Mouse (Mus musculus) midbrain, embryonic 14.5 days (tissue): Measurements from ENCODE around the gene Gm11437. TPM values are rescaled to one million over a fixed set of nuclear protein-coding genes. Genes with fewer than 3 reads are reported as not detected.
A peak's percentile ranks its signal among the peaks of the same experiment; 100 is the strongest.

Experiments
- ATAC-seq: fragments of 200-750 bp; cut with Nextera tagmentation; 2 replicates; pipeline ENCODE4 v1.8.0; 2017; ENCODE audit warnings: moderate number of reproducible peaks, moderate library complexity; ENCODE audit not compliant: low FRiP score, low TSS enrichment
- DNase-seq: peaks from one replicate; pipeline ENCODE4 v3.0.0-alpha.2; 2015
- H3K27ac ChIP-seq: fragments of 300-500 bp; sonication (generic); replicated peaks from 2 replicates; pipeline ENCODE4 v1.5.1; 2014; ENCODE audit warnings: mild to moderate bottlenecking, low read depth, low read length, moderate library complexity
- H3K27me3 ChIP-seq: fragments of 300-500 bp; sonication (generic); 2 replicates; pipeline ENCODE4 v1.6.1; 2014; ENCODE audit warnings: low read length, control low read depth, mixed read lengths; ENCODE audit not compliant: control insufficient read depth, insufficient read depth
- H3K36me3 ChIP-seq: fragments of 300-500 bp; sonication (generic); 2 replicates; pipeline ENCODE4 v1.6.1; 2014; ENCODE audit warnings: low read length, control low read depth; ENCODE audit not compliant: control insufficient read depth, insufficient read depth
- H3K4me1 ChIP-seq: fragments of 300-500 bp; sonication (generic); 2 replicates; pipeline ENCODE4 v1.6.1; 2014; ENCODE audit warnings: mild to moderate bottlenecking, antibody characterized with exemption, low read length, control low read depth; ENCODE audit not compliant: control insufficient read depth, insufficient read depth
- H3K4me2 ChIP-seq: fragments of 300-500 bp; sonication (generic); 2 replicates; pipeline ENCODE4 v1.6.1; 2014; ENCODE audit warnings: mild to moderate bottlenecking, low read length, moderate library complexity
- H3K4me3 ChIP-seq: fragments of 300-500 bp; sonication (generic); replicated peaks from 2 replicates; pipeline ENCODE4 v1.5.1; 2014; ENCODE audit warnings: low read depth, low read length
- H3K9ac ChIP-seq: fragments of 300-500 bp; sonication (generic); replicated peaks from 2 replicates; pipeline ENCODE4 v1.6.1; 2014; ENCODE audit warnings: mild to moderate bottlenecking, low read length, moderate library complexity
- H3K9me3 ChIP-seq: fragments of 300-500 bp; sonication (generic); 2 replicates; pipeline ENCODE4 v1.6.1; 2016; ENCODE audit warnings: low read length, control low read depth, mixed read lengths; ENCODE audit not compliant: control insufficient read depth
- WGBS: fragments of 180-500 bp; shearing (Covaris S2); extraction: QIAGEN DNeasy Blood & Tissue Kit; methylation state at CpG from one replicate; pipeline ENCODE4 v1.1.7; 2014; 5-methylcytosine and 5-hydroxymethylcytosine counted together
- polyA plus RNA-seq: library from polyadenylated mRNA; unstranded; fragments of >200 nt; fragmentation: Nextera tagmentation; extraction: Ambion mirVana; gene quantifications from 2 replicates; pipeline ENCODE4 v1.2.1, GENCODE M21; 2014

Gene Gm11437
- polyA plus RNA-seq, 1 experiment from 2014 or later: 0.29 TPM

DNA sequence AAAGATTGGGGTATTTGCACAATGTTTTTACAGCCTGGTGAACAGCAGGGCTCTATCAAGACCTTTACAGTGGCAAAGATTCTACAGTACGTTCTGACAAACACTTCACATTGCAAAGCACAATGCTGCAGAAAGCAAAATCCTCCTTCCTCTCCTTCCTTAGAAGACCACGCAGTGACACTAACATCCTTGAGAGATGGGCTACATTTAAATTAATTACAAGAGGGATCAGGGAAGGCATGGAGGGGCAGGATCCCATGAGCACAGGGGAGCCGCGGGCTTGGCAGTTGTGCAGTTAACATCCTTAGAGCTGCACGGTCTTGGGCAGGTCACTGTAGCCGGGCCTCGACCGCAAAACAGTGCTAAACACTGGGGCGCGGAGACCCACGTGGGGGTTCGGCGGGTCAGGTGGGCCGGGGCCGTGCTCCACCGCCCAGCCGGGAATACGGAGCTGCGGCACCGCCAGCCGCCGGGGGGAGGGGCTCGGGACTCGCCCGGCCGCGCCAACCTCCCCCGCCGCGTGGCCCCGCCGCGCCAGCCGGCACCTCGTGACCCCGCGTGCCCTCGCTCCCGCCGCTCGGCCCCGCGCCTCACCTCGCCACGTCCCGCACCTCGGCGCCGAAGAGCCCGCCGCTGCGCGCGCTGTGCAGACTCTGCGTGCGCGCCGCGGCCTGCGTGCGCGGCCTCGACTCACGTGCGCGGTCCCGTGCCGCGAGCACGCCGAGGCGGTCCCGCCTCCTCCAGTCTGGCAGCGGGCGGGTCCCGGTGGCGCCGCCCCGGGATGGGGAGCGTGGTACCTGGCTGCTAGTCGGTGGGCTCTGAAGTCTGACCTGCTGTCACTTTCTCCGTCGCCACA lies 38.1 kb downstream of the Gm11437 start, which contains the start of the genes Tada2a and Acaca:
Gene Tada2a (minus strand): TSS at position 658 of the 856 bp plus-strand sequence.
Gene Acaca (plus strand): TSS at position 730 of the 856 bp plus-strand sequence.
- DNase-seq (peak; percentile 95), ATAC-seq (peak; percentile 93)
- Histone ChIP-seq H3K4me2 (peak within 1 kb of the TSS; percentile 65), H3K4me3 (peak within 1 kb of the TSS; percentile 61), H3K9ac (peak within 1 kb of the TSS; percentile 78), H3K36me3 (peaks cover 23% of the 10 kb centered on the region; the same call in 1 of the 2 replicates), H3K9me3 (no peaks in the 10 kb centered on the region), H3K27me3 (no peaks in the 10 kb centered on the region), H3K27ac (peak within 1 kb of the TSS; percentile 78), H3K4me1 (peaks cover 18% of the 10 kb centered on the region; the same call in 1 of the 2 replicates)
- under 1% methylated on average over 82 of the region's 83 CpGs for WGBS

DNA sequence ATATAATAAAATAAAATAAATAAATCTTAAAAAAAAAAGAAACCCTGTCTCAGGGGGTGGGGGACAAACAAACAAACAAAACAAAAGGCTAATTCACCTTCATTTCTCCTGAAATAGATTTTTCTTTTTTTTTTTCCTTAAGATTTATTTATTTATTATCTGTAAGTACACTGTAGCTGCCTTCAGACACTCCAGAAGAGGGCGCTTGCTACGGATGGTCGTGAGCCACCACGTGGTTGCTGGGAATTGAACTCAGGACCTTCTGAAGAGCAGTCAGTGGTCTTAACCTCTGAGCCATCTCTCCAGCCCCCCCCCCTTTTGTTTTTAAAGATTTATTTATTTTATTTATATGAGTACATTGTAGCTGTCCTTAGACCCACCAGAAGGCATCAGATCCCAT lies 39.3 kb downstream of the Gm11437 start:
- Histone ChIP-seq H3K4me1 (peaks cover 18% of the 10 kb centered on the region; the same call in 1 of the 2 replicates), H3K9ac (no peak overlapping the region), H3K9me3 (no peaks in the 10 kb centered on the region), H3K4me3 (no peak overlapping the region), H3K27ac (no peak overlapping the region), H3K36me3 (peaks cover 32% of the 10 kb centered on the region), H3K27me3 (no peaks in the 10 kb centered on the region), H3K4me2 (no peak overlapping the region)
- WGBS: 89% methylated on average over 4 of the region's 4 CpGs
- no peak for ATAC-seq
- no peak for DNase-seq

DNA sequence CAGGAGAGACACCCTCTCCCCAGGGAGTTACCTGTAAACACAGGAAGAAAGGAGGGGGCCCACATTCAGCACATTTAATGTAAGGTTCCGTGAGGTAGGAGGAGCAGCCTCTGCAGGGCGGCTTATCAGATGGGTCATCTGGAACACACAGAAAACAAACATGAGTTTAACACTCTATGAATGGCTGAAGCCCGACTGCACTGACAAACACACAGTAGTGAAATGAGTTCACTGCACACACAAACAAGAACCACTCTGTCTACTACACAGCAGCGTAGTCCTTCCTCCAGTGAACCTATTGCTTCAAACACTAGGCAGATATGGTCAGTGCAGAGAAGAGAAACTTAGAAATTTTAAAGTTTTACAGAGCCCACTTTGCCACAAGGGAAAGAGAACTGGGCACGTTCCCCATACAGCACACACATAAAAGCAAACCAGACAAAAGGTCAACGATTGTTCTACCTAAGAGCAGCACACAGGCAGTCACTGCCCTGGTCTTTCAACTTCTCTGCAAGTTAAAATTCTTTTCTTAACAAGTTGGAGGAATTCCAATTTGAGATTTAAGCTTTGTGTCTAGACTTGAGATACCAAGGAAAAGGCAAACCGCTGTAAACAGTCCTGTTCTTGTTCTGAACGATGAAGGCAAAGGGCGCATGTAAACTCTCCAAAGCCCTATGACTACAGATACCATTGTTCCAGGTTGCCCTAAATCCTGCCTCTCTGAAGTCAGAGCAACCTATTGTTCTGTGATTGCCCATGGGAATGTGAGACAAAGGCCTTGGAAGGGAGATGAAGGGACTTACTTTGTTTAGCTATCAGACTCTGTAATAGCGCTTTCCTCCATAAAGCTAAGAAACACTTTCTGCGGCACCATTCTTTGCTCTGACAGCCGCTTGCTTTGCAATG lies 46.0 kb downstream of the Gm11437 start:
- Histone ChIP-seq H3K9me3 (no peaks in the 10 kb centered on the region), H3K27ac (no peak overlapping the region), H3K4me2 (no peak overlapping the region), H3K4me1 (no peaks in the 10 kb centered on the region), H3K9ac (no peak overlapping the region), H3K36me3 (peaks cover 81% of the 10 kb centered on the region), H3K27me3 (no peaks in the 10 kb centered on the region), H3K4me3 (no peak overlapping the region)
- DNase-seq (peak; percentile 2), ATAC-seq (no peak)
- 74% methylated on average over 12 of the region's 12 CpGs for WGBS

DNA sequence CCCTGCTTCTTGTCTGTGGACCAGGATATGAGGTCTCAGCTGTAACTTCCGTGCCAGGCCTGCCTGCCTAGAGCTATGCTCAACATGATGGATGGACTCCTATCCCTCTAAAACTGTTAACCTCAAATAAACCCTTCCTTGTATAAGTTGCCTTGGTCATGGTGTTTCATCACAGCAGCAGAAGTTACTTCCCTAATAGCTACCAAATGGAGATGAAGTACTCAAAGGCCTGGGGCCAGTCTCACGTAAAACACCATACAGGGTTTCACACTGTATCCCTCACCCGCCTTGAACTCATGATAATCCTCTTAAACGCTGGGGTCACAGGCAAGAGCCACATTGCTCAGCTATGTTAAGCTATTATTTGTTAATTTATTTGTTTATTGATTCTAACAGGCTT lies 49.8 kb downstream of the Gm11437 start:
- 85% methylated on average over 4 of the region's 4 CpGs for WGBS
- Histone ChIP-seq H3K27ac (no peak overlapping the region), H3K9ac (no peak overlapping the region), H3K4me1 (no peaks in the 10 kb centered on the region), H3K4me2 (no peak overlapping the region), H3K36me3 (peaks cover 77% of the 10 kb centered on the region), H3K27me3 (no peaks in the 10 kb centered on the region), H3K4me3 (no peak overlapping the region), H3K9me3 (no peaks in the 10 kb centered on the region)
- DNase-seq: no peak
- ATAC-seq: no peak

DNA sequence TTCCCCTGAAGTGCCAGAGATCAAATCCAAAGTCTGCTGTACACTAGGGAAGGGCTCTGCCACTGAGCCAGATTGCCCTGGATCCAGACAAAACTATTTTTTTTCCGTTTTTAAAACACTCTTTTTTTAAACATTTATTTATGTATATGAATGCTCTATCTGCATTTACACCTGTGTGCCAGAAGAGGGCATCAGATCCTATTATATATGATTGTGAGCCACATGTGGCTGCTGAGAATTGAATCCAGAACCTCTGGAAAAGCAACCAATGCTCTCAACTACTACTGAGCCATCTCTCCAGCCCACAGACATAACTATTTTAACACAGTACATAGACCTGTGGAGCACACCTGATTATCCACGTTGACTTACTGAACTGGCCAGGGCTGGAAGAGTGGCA lies 51.1 kb downstream of the Gm11437 start:
- peaks cover 69% of the 10 kb centered on the region for H3K36me3 ChIP-seq
- 65% methylated on average over 2 of the region's 2 CpGs for WGBS
- H3K4me1 ChIP-seq: no peaks in the 10 kb centered on the region

DNA sequence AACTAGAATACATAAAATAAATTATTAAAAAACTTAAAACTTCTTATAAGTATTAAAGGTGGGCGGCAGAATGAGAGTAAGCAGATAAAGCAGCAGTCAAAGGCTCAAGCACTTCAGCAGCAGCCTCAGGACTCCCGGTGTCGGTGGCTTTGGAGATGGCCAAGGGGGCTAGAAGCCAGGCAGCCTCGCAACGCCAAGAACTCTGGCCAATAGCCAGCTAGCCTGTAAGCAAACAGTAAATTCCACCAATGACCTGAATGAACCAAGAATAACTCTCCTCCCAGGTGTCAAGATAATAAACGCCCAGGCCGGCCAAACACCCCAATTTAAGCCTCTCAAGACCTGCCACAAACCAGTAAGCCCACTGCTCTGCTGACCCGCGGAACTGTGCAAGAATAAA lies 51.6 kb downstream of the Gm11437 start:
- 94% methylated on average over 9 of the region's 9 CpGs for WGBS
- Histone ChIP-seq H3K36me3 (peaks cover 64% of the 10 kb centered on the region), H3K27ac (no peak overlapping the region), H3K4me2 (no peak overlapping the region), H3K9me3 (no peaks in the 10 kb centered on the region), H3K4me1 (no peaks in the 10 kb centered on the region), H3K27me3 (no peaks in the 10 kb centered on the region), H3K9ac (no peak overlapping the region), H3K4me3 (no peak overlapping the region)
- no peak for DNase-seq
- no peak for ATAC-seq

More for the DNA sequence above, 51.1 kb downstream of the Gm11437 start:
- Histone ChIP-seq H3K9me3 (no peaks in the 10 kb centered on the region), H3K9ac (no peak overlapping the region), H3K4me3 (no peak overlapping the region), H3K27me3 (no peaks in the 10 kb centered on the region), H3K27ac (no peak overlapping the region), H3K4me2 (no peak overlapping the region)
- ATAC-seq (no peak), DNase-seq (no peak)

DNA sequence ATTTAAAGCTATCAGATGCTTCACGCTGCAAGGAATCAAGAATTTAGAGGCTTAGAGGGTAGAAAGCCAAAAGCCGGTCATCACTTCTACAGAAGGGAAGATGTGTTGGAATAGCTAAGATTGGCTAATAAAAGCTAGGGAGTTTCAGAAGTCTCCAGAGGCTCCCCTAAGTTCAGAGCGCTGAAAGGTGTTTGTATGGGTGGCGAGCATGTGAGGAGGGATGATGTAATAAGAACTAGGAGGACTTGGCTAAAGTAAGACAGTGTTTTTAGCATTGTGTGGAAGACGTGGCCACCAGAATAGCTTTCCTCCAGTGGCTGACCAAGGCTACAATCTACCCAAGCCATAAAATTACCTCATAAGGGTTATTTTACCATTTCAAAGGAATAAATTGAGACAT lies 53.7 kb downstream of the Gm11437 start:
- DNase-seq (no peak), ATAC-seq (no peak)
- Histone ChIP-seq H3K27ac (no peak overlapping the region), H3K4me2 (no peak overlapping the region), H3K4me3 (no peak overlapping the region), H3K4me1 (no peaks in the 10 kb centered on the region), H3K9me3 (no peaks in the 10 kb centered on the region), H3K9ac (no peak overlapping the region), H3K36me3 (peaks cover 59% of the 10 kb centered on the region), H3K27me3 (no peaks in the 10 kb centered on the region)
- WGBS: 95% methylated on average over 5 of the region's 5 CpGs

DNA sequence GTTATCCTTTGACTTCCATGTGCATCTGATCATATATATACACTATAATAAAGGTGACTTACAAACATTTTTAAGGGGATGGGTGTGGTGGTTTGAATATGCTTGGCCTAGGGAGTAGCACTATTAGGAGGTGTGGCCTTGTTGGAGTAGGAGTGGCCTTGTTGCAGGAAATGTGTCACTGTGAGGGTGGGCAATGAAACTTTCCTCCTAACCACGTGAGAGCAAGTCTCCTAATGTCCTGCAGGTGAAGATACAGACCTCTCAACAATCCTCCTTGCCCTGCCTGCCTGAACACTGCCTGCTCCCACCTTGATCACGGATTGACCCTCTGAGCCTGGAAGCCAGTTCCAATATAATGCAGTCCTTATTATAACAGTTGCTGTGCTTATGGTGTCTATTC lies 60.1 kb downstream of the Gm11437 start:
- no peak overlapping the region for H3K27ac ChIP-seq
- WGBS: 84% methylated on average over 2 of the region's 2 CpGs
- no peaks in the 10 kb centered on the region for H3K27me3 ChIP-seq
- no peaks in the 10 kb centered on the region for H3K9me3 ChIP-seq
- ATAC-seq (no peak), DNase-seq (no peak)
- no peak overlapping the region for H3K4me3 ChIP-seq
- H3K4me2 ChIP-seq: no peak overlapping the region
- H3K36me3 ChIP-seq: peaks cover 80% of the 10 kb centered on the region
- H3K9ac ChIP-seq: no peak overlapping the region
- H3K4me1 ChIP-seq: no peaks in the 10 kb centered on the region
